Mouse (Mus musculus) stomach, embryonic 15.5 days (tissue): ENCODE results near the gene Lamc2. TPM values are rescaled to one million over a fixed set of nuclear protein-coding genes. Genes with fewer than 3 reads are reported as not detected.

Experiments
- ATAC-seq: fragments of 200-750 bp; cut with Nextera tagmentation; 2 replicates; pipeline ENCODE4 v1.8.0; 2017; ENCODE audit warnings: low read depth, moderate number of reproducible peaks, moderate TSS enrichment; ENCODE audit not compliant: insufficient read depth, low FRiP score
- H3K27ac ChIP-seq: fragments of 300-500 bp; sonication (generic); 2 replicates; pipeline ENCODE4 v1.5.1; 2015; ENCODE audit warnings: mild to moderate bottlenecking, inconsistent platforms
- H3K27me3 ChIP-seq: fragments of 300-500 bp; sonication (generic); replicated peaks from 2 replicates; pipeline ENCODE4 v1.6.1; 2015; ENCODE audit warnings: inconsistent platforms
- H3K36me3 ChIP-seq: fragments of 300-500 bp; sonication (generic); 2 replicates; pipeline ENCODE4 v1.6.1; 2015; ENCODE audit warnings: inconsistent platforms
- H3K4me1 ChIP-seq: fragments of 300-500 bp; sonication (generic); 2 replicates; pipeline ENCODE4 v1.6.1; 2015; ENCODE audit warnings: inconsistent platforms
- H3K4me2 ChIP-seq: fragments of 300-500 bp; sonication (generic); 2 replicates; pipeline ENCODE4 v1.6.1; 2015; ENCODE audit warnings: mild to moderate bottlenecking, inconsistent platforms
- H3K4me3 ChIP-seq: fragments of 300-500 bp; sonication (generic); replicated peaks from 2 replicates; pipeline ENCODE4 v1.5.1; 2015; ENCODE audit warnings: inconsistent platforms
- H3K9ac ChIP-seq: fragments of 300-500 bp; sonication (generic); 2 replicates; pipeline ENCODE4 v1.6.1; 2015; ENCODE audit warnings: inconsistent platforms
- H3K9me3 ChIP-seq: fragments of 300-500 bp; sonication (generic); 2 replicates; pipeline ENCODE4 v1.6.1; 2016; ENCODE audit warnings: inconsistent platforms
- WGBS: fragments of 180-500 bp; shearing (Covaris S2); methylation state at CpG from one replicate; pipeline ENCODE4 v1.1.7; 2015; 5-methylcytosine and 5-hydroxymethylcytosine counted together
- polyA plus RNA-seq: library from polyadenylated mRNA; unstranded; fragments of >200 nt; fragmentation: Nextera tagmentation; extraction: Ambion mirVana; gene quantifications from 2 replicates; pipeline ENCODE4 v1.2.1, GENCODE M21; 2015

Lamc2 gene
- polyA plus RNA-seq, 1 experiment from 2014 or later, result 13.4 TPM

GRCm38 (mm10) chr1:153172291-153172731 lies 13.9 kb downstream of the Lamc2 start:
- Histone ChIP-seq H3K4me3 (no peak overlapping the region), H3K9me3 (no peaks in the 10 kb centered on the region), H3K36me3 (no peaks in the 10 kb centered on the region), H3K9ac (no peak overlapping the region), H3K4me2 (peak overlapping the region; percentile 22; the same call in 1 of the 2 replicates), H3K27me3 (no peaks in the 10 kb centered on the region), H3K27ac (peak overlapping the region; percentile 51), H3K4me1 (peaks cover 18% of the 10 kb centered on the region; the same call in 1 of the 2 replicates)
- whole genome bisulfite sequencing, result 13% methylated on average over 9 of the region's 9 CpGs
- 0 out of 2 replicates have a peak, but pooled peaks have one; percentile 45 for ATAC-seq

GRCm38 (mm10) chr1:153171011-153171410 lies 15.2 kb downstream of the Lamc2 start:
- H3K4me1 ChIP-seq, result peaks cover 18% of the 10 kb centered on the region; the same call in 1 of the 2 replicates
- WGBS, result 63% methylated on average over 10 of the region's 10 CpGs
- no peaks in the 10 kb centered on the region for H3K27me3 ChIP-seq
- H3K4me2 ChIP-seq, result no peak overlapping the region
- H3K27ac ChIP-seq, result no peak overlapping the region
- no peak for ATAC-seq
- no peaks in the 10 kb centered on the region for H3K9me3 ChIP-seq
- H3K4me3 ChIP-seq, result no peak overlapping the region
- H3K36me3 ChIP-seq, result no peaks in the 10 kb centered on the region
- H3K9ac ChIP-seq, result no peak overlapping the region

- 84% methylated on average over 5 of the region's 5 CpGs for WGBS
These were observed 18.0 kb downstream of the Lamc2 start for GRCm38 (mm10) chr1:153168293-153168692.

GRCm38 (mm10) chr1:153163831-153164230 lies 22.4 kb downstream of the Lamc2 start:
- Histone ChIP-seq H3K36me3 (no peaks in the 10 kb centered on the region), H3K4me2 (no peak overlapping the region), H3K4me1 (no peaks in the 10 kb centered on the region), H3K9ac (no peak overlapping the region), H3K27me3 (no peaks in the 10 kb centered on the region), H3K4me3 (no peak overlapping the region), H3K9me3 (no peaks in the 10 kb centered on the region), H3K27ac (no peak overlapping the region)
- WGBS, result 66% methylated on average over 3 of the region's 3 CpGs
- no peak for ATAC-seq

More at GRCm38 (mm10) chr1:153168293-153168692, 18.0 kb downstream of the Lamc2 start:
- Histone ChIP-seq H3K27ac (no peak overlapping the region), H3K36me3 (no peaks in the 10 kb centered on the region), H3K4me3 (no peak overlapping the region), H3K27me3 (no peaks in the 10 kb centered on the region), H3K9me3 (no peaks in the 10 kb centered on the region), H3K4me2 (no peak overlapping the region), H3K4me1 (peaks cover 15% of the 10 kb centered on the region; the same call in 1 of the 2 replicates), H3K9ac (no peak overlapping the region)
- no peak for ATAC-seq

GRCm38 (mm10) chr1:153159137-153159536 lies 27.1 kb downstream of the Lamc2 start:
- no peak overlapping the region for H3K27ac ChIP-seq
- H3K27me3 ChIP-seq, result no peaks in the 10 kb centered on the region
- no peak overlapping the region for H3K4me2 ChIP-seq
- no peaks in the 10 kb centered on the region for H3K36me3 ChIP-seq
- H3K4me1 ChIP-seq, result no peaks in the 10 kb centered on the region
- H3K9ac ChIP-seq, result no peak overlapping the region
- H3K4me3 ChIP-seq, result no peak overlapping the region
- no peak for ATAC-seq
- H3K9me3 ChIP-seq, result no peaks in the 10 kb centered on the region
- WGBS, result 77% methylated on average over 4 of the region's 4 CpGs

- Histone ChIP-seq H3K36me3 (no peaks in the 10 kb centered on the region), H3K4me1 (no peaks in the 10 kb centered on the region), H3K4me3 (no peak overlapping the region), H3K27ac (no peak overlapping the region), H3K27me3 (no peaks in the 10 kb centered on the region), H3K9ac (no peak overlapping the region), H3K4me2 (no peak overlapping the region), H3K9me3 (no peaks in the 10 kb centered on the region)
- ATAC-seq, result no peak
- WGBS, result 74% methylated on average over 5 of the region's 5 CpGs
These were observed 29.1 kb downstream of the Lamc2 start for GRCm38 (mm10) chr1:153157021-153157623.

- Histone ChIP-seq H3K36me3 (no peaks in the 10 kb centered on the region), H3K9me3 (no peaks in the 10 kb centered on the region), H3K27ac (no peak overlapping the region), H3K27me3 (no peaks in the 10 kb centered on the region), H3K9ac (no peak overlapping the region), H3K4me2 (no peak overlapping the region), H3K4me3 (no peak overlapping the region), H3K4me1 (no peaks in the 10 kb centered on the region)
- ATAC-seq, result no peak
- WGBS, result 56% methylated on average over 8 of the region's 8 CpGs
These were observed 30.9 kb downstream of the Lamc2 start for GRCm38 (mm10) chr1:153155364-153155763.

GRCm38 (mm10) chr1:153153619-153154137 lies 32.6 kb downstream of the Lamc2 start:
- no peak; the same call in 1 of the 2 replicates for ATAC-seq
- Histone ChIP-seq H3K4me2 (no peak overlapping the region), H3K27ac (no peak overlapping the region), H3K9me3 (no peaks in the 10 kb centered on the region), H3K4me1 (no peaks in the 10 kb centered on the region), H3K27me3 (no peaks in the 10 kb centered on the region), H3K9ac (no peak overlapping the region), H3K4me3 (no peak overlapping the region), H3K36me3 (no peaks in the 10 kb centered on the region)
- WGBS, result 55% methylated on average over 10 of the region's 10 CpGs

GRCm38 (mm10) chr1:153152594-153152993 lies 33.7 kb downstream of the Lamc2 start:
- no peak for ATAC-seq
- WGBS, result 70% methylated on average over 7 of the region's 7 CpGs
- H3K27ac ChIP-seq, result no peak overlapping the region
- no peaks in the 10 kb centered on the region for H3K4me1 ChIP-seq
- no peaks in the 10 kb centered on the region for H3K9me3 ChIP-seq
- H3K9ac ChIP-seq, result no peak overlapping the region
- H3K4me2 ChIP-seq, result no peak overlapping the region
- H3K4me3 ChIP-seq, result no peak overlapping the region
- no peaks in the 10 kb centered on the region for H3K27me3 ChIP-seq
- H3K36me3 ChIP-seq, result no peaks in the 10 kb centered on the region

- Histone ChIP-seq H3K27ac (no peak overlapping the region), H3K4me3 (no peak overlapping the region), H3K9ac (no peak overlapping the region), H3K36me3 (no peaks in the 10 kb centered on the region), H3K9me3 (no peaks in the 10 kb centered on the region), H3K27me3 (no peaks in the 10 kb centered on the region), H3K4me2 (no peak overlapping the region), H3K4me1 (peaks cover 5% of the 10 kb centered on the region)
- ATAC-seq, result no peak
- 52% methylated on average over 5 of the region's 5 CpGs for WGBS
These were observed 40.5 kb downstream of the Lamc2 start for GRCm38 (mm10) chr1:153145791-153146190.

GRCm38 (mm10) chr1:153144021-153144420 lies 42.2 kb downstream of the Lamc2 start:
- Histone ChIP-seq H3K27ac (no peak overlapping the region), H3K9ac (no peak overlapping the region), H3K36me3 (no peaks in the 10 kb centered on the region), H3K4me2 (no peak overlapping the region), H3K9me3 (no peaks in the 10 kb centered on the region), H3K27me3 (no peaks in the 10 kb centered on the region), H3K4me3 (no peak overlapping the region), H3K4me1 (peaks cover 11% of the 10 kb centered on the region)
- no peak for ATAC-seq
- 71% methylated on average over 11 of the region's 11 CpGs for WGBS

GRCm38 (mm10) chr1:153140747-153141228 lies 45.5 kb downstream of the Lamc2 start:
- Histone ChIP-seq H3K9ac (no peak overlapping the region), H3K4me1 (peaks cover 13% of the 10 kb centered on the region), H3K27me3 (no peaks in the 10 kb centered on the region), H3K36me3 (no peaks in the 10 kb centered on the region), H3K4me2 (peak overlapping the region; percentile 20; the same call in 1 of the 2 replicates), H3K27ac (peak overlapping the region; percentile 63), H3K9me3 (no peaks in the 10 kb centered on the region), H3K4me3 (no peak overlapping the region)
- peak; percentile 80 for ATAC-seq
- 12% methylated on average over 8 of the region's 8 CpGs for WGBS
